Mouse (Mus musculus): ENCODE measurements around the gene Xylt1. TPM values are rescaled to one million over a fixed set of nuclear protein-coding genes. Genes with fewer than 3 reads are reported as not detected.

Xylt1 gene
- polyA plus RNA-seq, 1 experiment, result 2.3 TPM

DNA sequence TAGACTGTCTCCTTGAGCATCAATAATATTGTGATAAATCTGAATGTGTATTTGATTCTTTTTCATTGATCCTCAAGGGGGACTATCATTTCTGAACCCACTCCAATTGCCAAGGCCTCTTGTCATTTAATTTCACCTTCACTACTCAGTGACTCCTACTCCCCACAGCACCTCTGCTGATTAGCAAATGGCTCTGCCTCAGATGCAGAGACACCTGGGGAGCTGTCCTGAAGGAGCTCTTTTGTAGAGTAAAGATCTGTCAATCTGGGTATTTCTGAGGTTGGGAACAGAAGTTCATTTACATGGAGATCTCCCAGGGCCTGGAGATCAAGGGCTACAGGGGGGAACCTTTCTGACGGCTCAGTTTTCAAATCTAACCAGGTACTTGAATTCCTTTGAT is 98.2 kb downstream of the Xylt1 start:
- DNase-seq (ENCODE audit: low spot score), result no peak

DNA sequence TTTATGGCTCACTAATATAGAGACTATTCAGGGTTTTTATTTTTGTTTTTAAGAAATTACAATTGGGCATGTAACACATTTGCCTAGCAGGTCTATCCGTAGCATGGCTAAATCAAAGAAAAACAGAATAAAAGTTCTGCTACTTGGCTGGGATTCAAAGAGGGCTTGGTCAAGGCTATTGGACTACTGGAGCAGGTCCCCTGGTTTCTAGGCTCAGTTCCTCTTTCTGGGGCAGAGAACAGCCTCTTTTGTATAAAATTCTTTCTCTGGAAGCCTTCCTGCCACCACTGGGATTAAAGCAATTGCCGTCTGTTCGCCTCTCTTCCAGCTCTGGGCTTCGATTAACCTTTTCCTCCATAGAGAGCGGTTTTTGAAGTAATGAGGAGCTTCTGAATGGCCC is 100.1 kb downstream of the Xylt1 start:
- no peak for DNase-seq (ENCODE audit: low spot score)

DNA sequence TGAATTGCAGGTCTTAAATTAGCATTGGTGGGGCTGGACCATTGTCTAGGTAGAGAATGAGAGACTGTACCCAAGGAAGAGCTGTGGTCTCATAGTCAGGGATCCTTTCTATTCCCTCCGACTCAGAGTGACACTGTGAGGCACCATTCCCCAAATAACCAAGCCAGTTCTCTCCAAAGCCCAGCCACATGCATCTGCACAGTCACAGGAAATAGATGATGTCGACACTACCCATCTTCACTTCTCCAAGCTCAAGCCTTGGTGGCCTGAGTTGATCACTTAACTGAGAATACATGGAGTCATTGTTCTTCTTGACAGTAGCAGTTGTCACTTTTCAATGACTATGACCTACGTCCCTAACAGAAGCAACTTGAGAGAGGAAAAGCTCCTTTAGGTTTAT is 100.6 kb downstream of the Xylt1 start:
- no peak for DNase-seq (ENCODE audit: low spot score)

DNA sequence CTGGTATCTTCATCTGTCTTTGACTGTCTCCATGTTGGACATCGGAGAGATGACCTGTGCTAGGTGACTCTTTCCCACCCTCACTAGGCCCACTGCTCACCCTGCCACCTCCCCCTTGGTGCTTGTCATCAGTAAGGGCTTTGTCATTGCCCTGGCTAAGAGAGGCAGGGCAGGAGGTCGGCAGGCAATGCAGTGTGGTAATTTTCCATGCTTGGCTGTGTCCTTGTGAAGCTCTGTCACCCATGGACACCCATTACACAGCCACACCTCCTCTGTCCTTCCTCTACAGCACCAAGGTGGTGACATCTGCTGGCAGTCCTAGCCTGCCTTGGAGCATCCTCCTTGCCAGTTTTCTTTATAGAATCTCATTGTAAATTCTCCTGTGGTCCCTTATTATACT is 101.9 kb downstream of the Xylt1 start:
- no peak for DNase-seq (ENCODE audit: low spot score)

DNA sequence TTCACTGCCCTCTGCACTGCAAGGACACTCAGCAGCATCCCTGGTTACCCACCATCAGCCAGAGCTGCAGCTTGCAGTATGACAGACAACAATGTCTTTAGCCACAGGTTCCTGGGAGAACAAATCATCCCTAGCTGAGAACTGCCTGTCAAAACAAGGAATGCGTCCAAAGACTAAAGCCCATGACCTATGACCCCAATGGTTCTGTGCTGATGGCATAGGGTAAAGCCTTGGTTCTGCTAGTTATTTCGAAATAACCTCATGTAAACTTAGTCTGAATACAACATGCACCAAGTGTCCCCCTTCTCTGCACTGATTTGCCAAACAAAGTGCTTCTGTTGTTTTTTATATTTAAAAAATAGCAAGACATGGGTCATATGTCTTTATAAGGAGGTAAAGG is 103.8 kb downstream of the Xylt1 start:
- DNase-seq (ENCODE audit: low spot score), result no peak

DNA sequence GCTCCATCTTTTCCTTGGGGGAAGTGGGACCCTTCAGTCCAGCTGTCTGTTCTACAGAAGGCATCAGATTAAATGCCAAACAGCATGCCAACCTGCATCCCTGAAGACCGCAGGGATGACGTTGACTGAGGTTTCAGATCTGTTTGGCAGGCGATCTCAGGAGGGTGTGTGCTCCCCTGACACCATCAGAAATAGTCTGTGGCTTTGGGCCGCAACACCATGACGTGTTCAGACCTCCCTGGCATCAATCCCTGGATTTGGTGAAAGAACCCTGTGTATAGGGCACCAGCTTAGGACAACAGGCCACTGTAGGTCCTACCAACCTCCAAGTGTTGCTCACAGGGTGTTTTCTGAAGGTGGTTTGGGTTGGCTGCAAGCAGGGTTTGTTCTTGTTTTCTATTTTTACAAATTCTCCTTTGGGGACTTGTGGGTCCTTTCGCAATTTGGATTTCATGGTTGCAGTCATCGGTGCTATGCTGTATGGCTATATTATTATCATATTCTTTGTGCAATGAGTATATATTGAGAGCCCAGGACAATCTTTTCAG is 104.3 kb downstream of the Xylt1 start:
- DNase-seq (ENCODE audit: low spot score), result no peak

DNA sequence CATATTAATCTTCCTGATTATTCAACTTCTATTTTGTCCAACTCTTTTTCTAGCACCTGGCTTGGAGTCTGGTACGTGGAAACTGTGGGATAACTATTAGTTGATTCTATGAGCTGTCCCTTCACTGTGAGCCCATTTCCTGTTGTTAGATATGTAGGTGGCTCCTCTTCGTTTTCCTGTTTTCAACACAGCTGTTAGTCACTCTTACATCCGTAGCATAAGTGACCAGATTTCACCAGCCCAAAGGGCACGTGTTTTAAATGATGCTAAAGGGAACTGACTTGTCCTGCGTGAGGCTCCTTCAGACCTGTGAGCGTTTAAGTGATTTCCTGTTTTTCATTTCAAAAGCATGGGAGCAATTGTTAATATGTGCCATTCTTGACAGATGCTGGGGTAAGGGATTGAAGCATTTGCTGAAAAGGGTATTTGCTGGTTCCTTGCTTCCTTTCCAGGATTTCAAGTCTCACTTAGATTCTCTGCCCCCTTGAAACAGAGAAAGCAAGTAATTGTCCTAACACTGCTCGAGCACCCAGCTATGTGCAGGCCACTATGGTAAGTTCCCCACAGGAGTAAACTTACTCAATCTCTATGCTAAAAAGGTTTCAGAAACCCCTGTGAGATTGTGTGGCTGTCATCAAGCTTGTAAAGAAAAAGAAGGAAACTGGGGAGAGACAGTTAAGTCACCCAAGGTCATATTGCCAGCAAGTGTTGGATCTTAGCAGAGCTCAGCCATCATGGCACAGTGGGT is 105.8 kb downstream of the Xylt1 start:
- no peak for DNase-seq (ENCODE audit: low spot score)

DNA sequence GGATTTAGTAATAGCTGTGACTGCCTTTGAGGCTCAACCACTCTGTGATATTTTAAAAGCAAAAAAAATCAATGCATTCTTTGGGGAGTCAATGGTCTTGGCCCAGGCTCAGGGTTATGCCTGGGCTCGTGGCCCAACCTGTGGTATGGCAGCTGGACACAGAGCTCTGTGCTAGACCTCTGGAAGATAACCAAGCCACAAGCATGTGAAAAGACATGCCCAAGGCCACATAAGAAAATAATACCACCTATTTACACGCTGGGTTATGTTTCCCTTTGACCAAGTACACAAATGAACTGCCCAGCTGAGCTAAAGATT is 106.4 kb downstream of the Xylt1 start:
- DNase-seq (ENCODE audit: low spot score), result no peak

DNA sequence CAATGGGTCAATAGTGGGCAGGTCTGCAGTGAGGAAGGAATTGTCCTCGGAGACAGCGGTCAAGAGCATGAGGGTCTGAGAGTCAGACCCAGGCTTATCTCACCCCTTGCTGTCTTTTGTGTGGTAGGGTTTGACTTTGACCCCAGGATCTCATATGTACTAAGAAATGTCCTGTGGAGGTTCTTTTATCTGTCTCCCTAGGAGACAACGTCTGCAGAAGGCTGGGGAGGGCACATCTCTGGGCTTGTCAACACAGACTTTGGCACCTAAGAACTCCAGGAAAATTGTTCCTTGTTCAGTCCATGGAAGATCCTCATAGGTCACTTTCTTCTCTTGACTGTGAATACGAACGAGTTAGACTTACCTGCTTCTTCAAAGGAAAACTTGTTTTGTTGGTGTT is 109.2 kb downstream of the Xylt1 start:
- DNase-seq (ENCODE audit: low spot score), result no peak

DNA sequence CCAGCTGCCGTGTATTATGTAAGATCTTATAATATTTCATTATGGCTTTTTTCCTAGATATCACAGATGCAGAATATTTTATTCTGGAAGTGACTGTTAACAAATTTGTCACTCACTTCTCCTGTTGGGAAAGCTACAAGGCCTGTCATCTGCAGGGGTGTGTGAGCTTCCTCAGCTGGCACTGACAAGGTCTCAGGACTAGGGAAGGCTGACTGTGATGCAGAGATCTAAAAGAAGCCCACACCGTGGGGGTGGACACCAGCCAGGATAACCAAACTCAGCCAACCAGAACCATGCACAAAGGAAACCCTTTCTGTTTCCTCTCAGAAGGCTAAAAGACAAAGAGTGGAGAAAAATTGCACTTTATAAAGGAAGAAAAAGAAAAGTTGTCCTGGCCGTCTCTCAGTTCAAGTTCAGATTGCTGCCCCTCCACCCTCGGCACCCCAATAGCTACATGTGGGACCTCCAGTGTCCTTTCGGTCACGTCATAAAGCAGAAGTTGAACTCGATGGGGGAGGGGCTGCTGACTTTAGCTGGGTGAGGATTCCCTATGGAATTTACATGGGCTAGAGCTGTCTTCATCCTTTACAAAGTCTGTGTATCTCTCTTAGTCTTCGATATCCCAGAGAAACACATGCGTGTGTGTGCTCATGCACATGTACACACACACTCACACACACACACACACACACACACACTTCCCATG is 109.9 kb downstream of the Xylt1 start:
- no peak for DNase-seq (ENCODE audit: low spot score)

DNA sequence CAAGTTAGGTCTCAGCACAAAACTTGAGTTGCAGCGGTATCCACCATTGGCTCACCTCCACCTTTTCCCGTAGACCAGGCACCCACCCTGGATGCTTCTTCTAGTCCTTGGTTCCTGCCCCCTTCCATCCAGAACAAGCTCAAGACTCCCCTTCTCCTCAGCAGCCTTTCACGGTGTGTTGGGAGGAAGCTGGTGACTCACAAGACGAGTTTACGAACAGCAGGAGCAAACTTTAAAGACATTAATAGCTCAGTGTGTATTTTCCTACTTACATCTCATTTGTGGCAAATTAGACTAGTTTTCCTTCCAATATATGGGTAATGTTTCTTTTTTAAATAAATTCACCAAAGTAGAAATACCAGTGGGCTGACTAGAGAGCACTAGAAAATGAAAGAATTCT is 110.7 kb downstream of the Xylt1 start:
- DNase-seq (ENCODE audit: low spot score), result no peak

DNA sequence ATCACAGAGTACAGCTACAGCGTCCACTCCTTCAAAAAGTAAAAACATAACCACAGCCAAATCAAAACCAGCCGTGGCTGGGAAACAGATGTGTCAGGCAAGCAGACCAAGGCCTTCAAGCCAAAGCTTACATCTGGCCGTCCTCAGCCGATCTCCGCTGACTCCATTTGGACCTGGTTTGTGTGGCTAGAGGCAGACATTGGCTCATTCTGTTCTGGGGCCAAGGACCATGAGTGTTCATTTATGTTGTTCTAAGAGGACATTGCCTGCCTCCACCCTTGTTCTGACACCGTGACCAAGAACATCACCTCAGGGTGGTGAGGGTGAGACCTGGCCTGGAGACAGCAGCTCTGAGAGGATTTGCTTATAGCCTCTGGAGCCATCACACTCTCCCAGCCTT is 113.4 kb downstream of the Xylt1 start:
- no peak for DNase-seq (ENCODE audit: low spot score)

DNA sequence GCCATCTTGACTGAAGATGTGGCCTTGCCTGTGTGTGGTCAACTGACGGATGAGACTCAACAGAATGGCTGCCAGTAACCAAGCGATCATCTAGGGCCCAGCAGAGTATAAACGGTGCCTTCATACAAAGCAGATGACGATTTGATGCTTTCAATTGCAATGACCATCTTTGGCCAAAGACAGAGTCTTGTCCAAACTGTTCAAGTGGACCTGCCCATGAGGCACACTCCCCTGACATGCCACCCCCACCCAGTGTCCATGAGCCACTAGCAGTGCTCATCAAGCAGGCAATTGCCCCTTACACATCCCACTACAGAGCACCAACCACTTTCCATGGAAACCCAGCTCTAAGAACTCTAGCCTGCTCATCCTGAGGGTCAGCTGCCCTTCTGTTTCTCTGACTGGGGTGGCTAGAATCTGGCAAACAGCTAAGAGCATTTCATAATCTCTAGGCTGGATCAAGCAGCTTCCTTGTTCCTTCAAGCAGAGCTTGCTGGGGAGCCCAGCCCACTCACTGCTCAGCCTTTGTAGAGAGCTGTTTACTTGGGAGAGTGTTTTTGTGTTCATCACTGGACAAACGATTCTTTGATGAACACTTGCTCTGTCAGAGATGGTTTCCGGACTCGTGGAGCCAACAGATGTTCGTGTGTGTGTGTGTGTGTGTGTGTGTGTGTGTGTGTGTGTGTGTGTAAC is 114.0 kb downstream of the Xylt1 start:
- DNase-seq (ENCODE audit: low spot score), result no peak

DNA sequence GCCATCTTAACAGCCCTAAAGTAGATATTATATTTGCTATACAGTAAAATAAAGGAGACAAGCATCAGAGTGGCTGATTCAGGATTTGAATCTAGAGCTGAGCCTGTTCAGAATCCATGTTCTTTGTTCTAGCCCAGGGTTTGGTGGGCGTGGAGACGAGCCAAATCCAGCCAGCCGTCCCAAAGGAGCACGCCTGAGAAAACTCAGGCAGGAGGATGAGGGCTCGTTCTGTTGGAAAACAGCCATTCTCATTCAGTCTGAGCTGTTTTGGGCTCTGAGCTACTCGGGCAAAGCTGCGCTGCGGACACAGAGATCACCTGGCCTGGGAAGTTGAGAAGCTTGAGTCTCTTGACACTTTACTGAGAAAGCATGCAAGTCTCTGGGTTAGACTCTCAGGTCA is 115.0 kb downstream of the Xylt1 start:
- no peak for DNase-seq (ENCODE audit: low spot score)

DNA sequence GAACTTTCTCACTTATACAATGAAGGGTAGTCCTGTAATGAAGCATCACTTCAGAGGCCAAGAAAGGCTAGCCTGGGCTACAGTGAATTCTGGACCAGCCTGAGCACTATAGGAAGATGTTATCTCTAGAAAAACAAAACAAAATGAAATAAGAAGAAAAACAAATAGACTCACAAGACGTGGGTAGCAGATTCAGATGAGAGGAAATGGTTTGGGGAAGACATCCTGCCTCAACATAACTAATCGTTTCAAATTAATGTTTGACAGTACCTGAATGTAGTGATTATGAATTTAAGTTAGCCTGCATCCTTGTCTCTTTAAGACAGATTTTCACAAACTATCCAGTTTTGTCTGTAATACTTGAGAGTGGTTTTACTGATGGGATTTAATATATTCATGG is 117.4 kb downstream of the Xylt1 start:
- no peak for DNase-seq (ENCODE audit: low spot score)

DNA sequence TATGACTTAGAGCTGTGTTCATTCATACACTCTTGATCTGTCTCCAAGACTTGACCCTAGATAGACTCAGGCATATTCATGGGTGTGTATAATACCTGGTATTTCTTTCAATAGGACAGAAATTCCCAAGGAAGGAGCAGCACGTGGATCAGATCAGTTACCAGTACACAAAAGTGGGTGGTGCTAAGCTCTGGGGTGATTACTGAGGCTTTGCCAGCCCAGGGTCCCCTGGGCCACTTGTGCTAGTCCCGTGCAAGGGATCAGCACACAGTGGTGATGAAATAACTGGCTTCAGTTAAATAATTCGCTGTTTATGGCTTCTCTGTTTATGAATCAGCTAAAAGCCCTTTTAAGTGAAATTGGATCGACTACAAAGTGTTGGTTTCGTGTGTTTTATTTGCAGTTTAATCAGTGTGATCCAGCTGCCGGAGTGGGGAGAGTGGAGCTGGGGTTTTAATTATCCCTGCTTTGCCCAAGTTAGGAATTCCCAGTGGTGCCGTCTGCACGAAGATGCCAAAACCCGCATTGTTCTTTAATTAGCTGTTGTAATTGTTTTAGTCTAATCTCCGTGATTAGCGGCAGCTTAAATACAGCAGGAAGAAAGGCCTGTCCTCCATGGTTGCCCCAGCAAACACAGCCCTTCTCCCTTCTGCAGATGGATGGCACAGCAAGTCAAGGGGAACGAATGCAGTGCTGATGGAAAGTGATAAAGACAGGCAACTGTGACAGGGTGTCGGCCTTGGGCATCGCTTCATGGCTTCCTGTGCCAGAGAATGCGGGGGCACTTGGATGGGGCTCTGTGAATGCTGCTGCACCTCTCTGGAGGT is 120.8 kb downstream of the Xylt1 start:
- DNase-seq (ENCODE audit: low spot score), result no peak

DNA sequence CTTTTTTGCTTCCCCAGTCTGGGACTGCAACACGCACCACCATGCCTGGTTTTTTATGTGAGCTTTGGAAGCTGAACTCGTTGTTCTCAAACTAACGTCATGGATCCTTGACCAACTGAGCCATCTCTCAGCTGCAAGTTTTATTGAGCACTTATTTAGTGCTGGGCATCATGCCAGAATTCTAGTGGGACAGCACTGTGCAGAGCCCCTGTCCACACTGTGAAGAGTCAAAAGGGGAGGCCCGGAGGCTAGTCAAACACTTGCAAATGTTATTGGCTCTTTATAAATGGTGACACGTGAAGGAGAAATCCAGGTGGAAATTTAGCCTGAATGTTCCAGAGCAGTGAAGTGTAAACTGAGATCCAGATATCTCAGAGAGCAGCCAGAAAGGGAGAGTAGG is 121.6 kb downstream of the Xylt1 start:
- DNase-seq (ENCODE audit: low spot score), result no peak

DNA sequence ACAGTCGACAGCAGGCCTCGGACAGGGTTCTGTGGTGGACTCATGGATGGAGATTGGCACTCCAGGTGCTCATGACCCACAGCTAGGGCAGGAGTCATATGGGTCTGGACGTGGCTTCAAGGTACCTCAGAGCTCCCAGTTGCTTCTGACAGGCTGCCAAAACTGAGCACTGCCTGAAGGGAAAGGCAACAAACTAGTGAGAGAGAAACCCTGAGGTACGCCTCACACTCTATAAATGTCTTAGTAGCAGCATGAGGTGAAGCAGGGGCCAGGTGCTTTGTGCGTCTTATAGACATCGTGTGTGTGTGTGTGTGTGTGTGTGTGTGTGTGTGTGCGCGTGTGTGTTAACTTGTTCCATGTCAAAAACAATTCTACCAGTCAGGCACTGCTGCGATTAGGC is 122.9 kb downstream of the Xylt1 start:
- no peak for DNase-seq (ENCODE audit: low spot score)

DNA sequence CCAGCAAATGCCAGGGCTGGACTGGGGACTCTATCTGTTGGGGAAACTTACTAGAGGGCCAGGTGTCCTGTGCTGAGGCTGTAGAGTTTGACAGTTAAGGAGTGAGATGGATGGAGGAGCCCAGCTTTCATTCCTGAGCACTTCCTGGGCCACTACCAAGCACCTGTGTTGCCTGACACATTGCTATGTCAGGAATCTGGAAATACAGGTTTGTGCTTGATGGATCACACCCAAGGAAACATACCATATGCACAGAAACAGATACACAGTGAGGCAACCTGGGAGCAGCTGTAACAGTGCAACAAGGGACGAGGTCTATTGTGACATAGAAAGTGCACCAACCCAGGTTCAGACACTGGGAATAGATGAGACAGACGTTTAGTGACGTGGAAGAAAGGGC is 125.0 kb downstream of the Xylt1 start:
- no peak for DNase-seq (ENCODE audit: low spot score)

DNA sequence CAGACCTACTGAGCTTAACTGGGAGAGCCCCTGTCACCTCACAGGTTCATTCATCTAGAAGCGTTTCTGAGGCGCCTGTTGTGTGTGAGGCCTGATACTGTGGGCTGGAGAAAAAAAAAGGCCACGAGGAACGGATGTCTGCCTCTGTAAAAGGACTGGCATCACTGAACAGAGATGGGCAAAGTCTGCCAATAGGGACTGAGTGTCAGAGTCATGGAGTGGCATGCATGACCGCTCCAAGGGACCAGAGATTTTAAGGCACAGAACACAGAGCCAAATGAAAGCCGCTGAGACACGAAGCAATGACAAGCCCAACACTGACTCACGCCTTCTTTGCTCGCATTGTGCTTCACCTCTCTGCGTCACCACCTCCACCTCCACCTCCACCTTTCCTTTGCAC is 126.6 kb downstream of the Xylt1 start:
- no peak for DNase-seq (ENCODE audit: low spot score)

DNA sequence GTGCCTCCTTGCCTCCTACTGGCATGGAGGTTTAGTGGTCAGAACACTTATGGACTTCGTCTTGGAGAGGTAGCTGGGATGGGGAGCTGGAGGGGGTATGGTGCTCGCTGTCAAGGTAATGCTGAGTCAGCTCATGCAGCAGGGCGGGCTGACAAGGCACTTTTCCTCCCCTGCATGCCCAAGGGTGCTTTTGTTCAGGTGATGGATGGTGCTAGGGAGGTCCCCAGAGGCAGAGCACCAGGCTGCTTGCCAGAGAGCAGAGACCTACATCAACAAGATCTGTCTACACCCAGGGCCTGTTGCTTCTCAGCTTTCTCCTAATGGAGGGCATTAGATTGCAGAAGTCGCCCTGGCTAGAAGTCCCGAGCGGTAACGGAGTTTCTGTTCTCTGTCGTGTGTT is 127.3 kb downstream of the Xylt1 start:
- no peak for DNase-seq (ENCODE audit: low spot score)

DNA sequence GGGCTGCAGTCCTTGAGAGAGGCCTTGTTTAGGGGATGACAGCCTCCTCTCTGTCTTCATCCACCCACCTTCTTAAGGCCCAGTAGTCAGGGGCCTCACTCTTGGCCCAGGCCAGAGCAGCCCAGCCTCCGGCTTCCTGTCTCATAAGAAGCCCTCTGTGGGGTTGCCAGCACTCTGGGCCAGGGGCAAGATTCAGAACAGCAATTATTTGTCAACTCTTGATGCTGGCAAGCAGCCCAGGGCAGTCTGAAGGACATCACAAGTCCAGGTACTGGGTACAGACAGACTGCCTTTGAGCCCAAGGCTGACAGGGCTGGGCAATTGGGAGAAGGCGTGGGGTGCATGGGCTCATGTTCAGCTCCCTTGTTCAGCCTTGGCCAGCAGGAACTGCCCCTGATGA is 129.3 kb downstream of the Xylt1 start:
- no peak for DNase-seq (ENCODE audit: low spot score)

Measured in urinary bladder, adult 2 months (tissue).